Mouse (Mus musculus) MEL (cell line): ENCODE results near the gene Ildr1. TPM values are rescaled to one million over a fixed set of nuclear protein-coding genes. Genes with fewer than 3 reads are reported as not detected.

Experiments used
- DNase-seq: peaks from one replicate; pipeline ENCODE4 v3.0.0; 2011; ENCODE audit warnings: low read depth, low spot score
- H3K27ac ChIP-seq: 2 replicates; pipeline ENCODE4 v1.5.1; 2012; ENCODE audit warnings: low read depth, mild to moderate bottlenecking, control low read depth, low read length, moderate library complexity; ENCODE audit not compliant: control insufficient read depth
- H3K27me3 ChIP-seq, 2 experiments: fragments of 150-350 bp in 1 of 2; sonication (generic) in 1 of 2; 2 replicates each; pipeline ENCODE4 v1.6.1; 2012; ENCODE audit warnings: low read length in 2 of 2, mild to moderate bottlenecking in 2 of 2, improper control_type of control experiment in 1 of 2, moderate library complexity in 1 of 2; ENCODE audit not compliant: insufficient read depth in 2 of 2, control insufficient read depth in 1 of 2
- H3K36me3 ChIP-seq, 2 experiments: 2 replicates each; pipeline ENCODE4 v1.6.1; 2012 to 2014; ENCODE audit warnings: low read length in 2 of 2, improper control_type of control experiment in 1 of 2, inconsistent platforms in 1 of 2, mild to moderate bottlenecking in 1 of 2; ENCODE audit not compliant: insufficient read depth in 2 of 2, control insufficient read depth in 1 of 2
- H3K4me1 ChIP-seq, 2 experiments: fragments of 150-350 bp in 1 of 2; sonication (generic) in 1 of 2; 2 replicates each; pipeline ENCODE4 v1.6.1; 2012; ENCODE audit warnings: low read length in 2 of 2, improper control_type of control experiment in 1 of 2, mild to moderate bottlenecking in 1 of 2; ENCODE audit not compliant: insufficient read depth in 2 of 2, control insufficient read depth in 1 of 2
- H3K4me3 ChIP-seq, 2 experiments: fragments of 150-350 bp in 1 of 2; sonication (generic) in 1 of 2; 2 replicates each; pipeline ENCODE4 v1.5.1; 2012; ENCODE audit warnings: low read depth in 2 of 2, low read length in 2 of 2, mild to moderate bottlenecking in 2 of 2, moderate library complexity in 2 of 2, control low read depth in 1 of 2, improper control_type of control experiment in 1 of 2; ENCODE audit not compliant: control insufficient read depth in 1 of 2, insufficient read depth in 1 of 2
- H3K79me2 ChIP-seq: 2 replicates; pipeline ENCODE4 v1.6.1; 2012; ENCODE audit warnings: mild to moderate bottlenecking, low read length, moderate library complexity; ENCODE audit not compliant: control insufficient read depth, poor library complexity, insufficient read depth
- H3K9ac ChIP-seq: 2 replicates; pipeline ENCODE4 v1.6.1; 2012; ENCODE audit warnings: low read depth, mild to moderate bottlenecking, control low read depth, low read length, moderate library complexity; ENCODE audit not compliant: control insufficient read depth, poor library complexity, severe bottlenecking
- H3K9me3 ChIP-seq: fragments of 150-350 bp; sonication (generic); replicated peaks from 2 replicates; pipeline ENCODE4 v1.6.1; 2012; ENCODE audit warnings: mild to moderate bottlenecking, low read length, improper control_type of control experiment, moderate library complexity; ENCODE audit not compliant: insufficient read depth
- CHD2 ChIP-seq: IDR thresholded peaks from 2 replicates; pipeline ENCODE4 v1.6.1; 2011; ENCODE audit warnings: low read length, improper control_type of control experiment
- CTCF ChIP-seq, 3 experiments: IDR thresholded peaks in 2 of 3; conservative IDR thresholded peaks in 1 of 3; 2 replicates each; pipeline ENCODE4 v1.5.1; 2011 to 2012; ENCODE audit warnings: low read length in 3 of 3, low read depth in 2 of 3, mild to moderate bottlenecking in 2 of 3, improper control_type of control experiment in 1 of 3, inconsistent platforms in 1 of 3, mixed read lengths in 1 of 3, moderate library complexity in 1 of 3; ENCODE audit not compliant: control insufficient read depth in 1 of 3, insufficient read depth in 1 of 3, poor library complexity in 1 of 3, severe bottlenecking in 1 of 3
- ETS1 ChIP-seq: IDR thresholded peaks from 2 replicates; pipeline ENCODE4 v1.6.1; 2012; ENCODE audit warnings: low read depth, mild to moderate bottlenecking, inconsistent platforms, low read length, improper control_type of control experiment, moderate library complexity
- GABPA ChIP-seq: IDR thresholded peaks from 2 replicates; pipeline ENCODE4 v1.6.1; 2012; ENCODE audit warnings: low read depth, mild to moderate bottlenecking, inconsistent platforms, low read length, improper control_type of control experiment, moderate library complexity
- GATA1 ChIP-seq: IDR thresholded peaks from 2 replicates; pipeline ENCODE4 v1.6.1; 2011; ENCODE audit warnings: low read depth, low read length, improper control_type of control experiment
- HCFC1 ChIP-seq: IDR thresholded peaks from 2 replicates; pipeline ENCODE4 v1.6.1; 2012; ENCODE audit warnings: low read depth, mild to moderate bottlenecking, inconsistent platforms, low read length, improper control_type of control experiment, moderate library complexity
- JUND ChIP-seq: IDR thresholded peaks from 2 replicates; pipeline ENCODE4 v1.6.1; 2011; ENCODE audit warnings: low read depth, mild to moderate bottlenecking, improper control_type of control experiment, low read length
- KAT2A ChIP-seq: conservative IDR thresholded peaks from 2 replicates; pipeline ENCODE4 v1.6.1; 2012; ENCODE audit warnings: low read depth, low read length, improper control_type of control experiment, inconsistent platforms
- MAFK ChIP-seq: IDR thresholded peaks from 2 replicates; pipeline ENCODE4 v1.6.1; 2011; ENCODE audit warnings: low read depth, mild to moderate bottlenecking, low read length, improper control_type of control experiment, borderline replicate concordance
- MAZ ChIP-seq: IDR thresholded peaks from 2 replicates; pipeline ENCODE4 v1.6.1; 2012; ENCODE audit warnings: low read depth, mild to moderate bottlenecking, inconsistent platforms, low read length, improper control_type of control experiment
- MEF2A ChIP-seq: IDR thresholded peaks from 2 replicates; pipeline ENCODE4 v1.6.1; 2014; ENCODE audit warnings: low read depth, mild to moderate bottlenecking, inconsistent platforms, low read length, improper control_type of control experiment; ENCODE audit not compliant: poor library complexity, insufficient replicate concordance, severe bottlenecking; ENCODE audit errors: extremely low read depth
- MYB ChIP-seq: IDR thresholded peaks from 2 replicates; pipeline ENCODE4 v1.6.1; 2011; ENCODE audit warnings: mild to moderate bottlenecking, low read depth, low read length, improper control_type of control experiment
- MYC ChIP-seq: IDR thresholded peaks from 2 replicates; pipeline ENCODE4 v1.6.1; 2011; ENCODE audit warnings: low read depth, mild to moderate bottlenecking, low read length, improper control_type of control experiment, moderate library complexity
- NELFE ChIP-seq: IDR thresholded peaks from 2 replicates; pipeline ENCODE4 v1.6.1; 2011; ENCODE audit warnings: low read depth, low read length, improper control_type of control experiment
- RAD21 ChIP-seq: IDR thresholded peaks from 2 replicates; pipeline ENCODE4 v1.6.1; 2011; ENCODE audit warnings: mild to moderate bottlenecking, low read depth, low read length, improper control_type of control experiment
- RCOR1 ChIP-seq: IDR thresholded peaks from 2 replicates; pipeline ENCODE4 v1.6.1; 2012; ENCODE audit warnings: low read depth, mild to moderate bottlenecking, inconsistent platforms, low read length, improper control_type of control experiment
- SMC3 ChIP-seq: IDR thresholded peaks from 2 replicates; pipeline ENCODE4 v1.6.1; 2011; ENCODE audit warnings: low read depth, low read length, improper control_type of control experiment
- TAL1 ChIP-seq: IDR thresholded peaks from 2 replicates; pipeline ENCODE4 v1.6.1; 2012; ENCODE audit warnings: mild to moderate bottlenecking, inconsistent platforms, low read length, moderate library complexity, mixed read lengths
- TBP ChIP-seq: IDR thresholded peaks from 2 replicates; pipeline ENCODE4 v1.8.0; 2011; ENCODE audit warnings: low read depth, low read length, improper control_type of control experiment
- USF2 ChIP-seq, 2 experiments: IDR thresholded peaks; 2 replicates each; pipeline ENCODE4 v1.6.1; 2011 to 2012; ENCODE audit warnings: improper control_type of control experiment in 2 of 2, low read length in 2 of 2, borderline replicate concordance in 1 of 2, inconsistent platforms in 1 of 2, low read depth in 1 of 2, mild to moderate bottlenecking in 1 of 2; ENCODE audit not compliant: insufficient read depth in 1 of 2
- ZMIZ1 ChIP-seq: IDR thresholded peaks from 2 replicates; pipeline ENCODE4 v1.6.1; 2012; ENCODE audit warnings: low read depth, mild to moderate bottlenecking, inconsistent platforms, low read length, improper control_type of control experiment, moderate library complexity
- ZNF384 ChIP-seq: IDR thresholded peaks from 2 replicates; pipeline ENCODE4 v1.6.1; 2012; ENCODE audit warnings: low read depth, mild to moderate bottlenecking, inconsistent platforms, low read length, improper control_type of control experiment
- polyA plus RNA-seq, 2 experiments: library from polyadenylated mRNA; stranded (reverse) in 1 of 2; unstranded in 1 of 2; fragments of >175 nt in 1 of 2; fragments of >200 nt in 1 of 2; gene quantifications; 2 replicates each; pipeline versions ENCODE4 v1.2.1 to v1.2.4; 2012; ENCODE audit warnings: low replicate concordance in 2 of 2, low read depth in 1 of 2; ENCODE audit not compliant: insufficient read length in 2 of 2, insufficient read depth in 1 of 2, missing spikeins in 1 of 2
- total RNA-seq: library from RNA; depleted of rRNA; stranded (reverse); fragments of 300-350 nt; gene quantifications from 2 replicates; pipeline ENCODE4 v1.2.3, GENCODE M21; 2012

Ildr1 gene
- total and polyA plus RNA-seq, 3 experiments, result not detected

- no peaks in the 10 kb centered on the region for H3K9me3 ChIP-seq
- TF ChIP-seq ZNF384 (no peak), GATA1 (no peak), RCOR1 (no peak), CHD2 (no peak), GABPA (no peak), ETS1 (no peak), JUND (no peak), USF2 (IDR thresholded peaks at IDR 0.05; ENCODE audit: borderline replicate concordance in 1 of 2, insufficient read depth in 1 of 2, low read depth in 1 of 2, low read length in 2 of 2) (no peak), NELFE (no peak), HCFC1 (no peak), MYC (no peak)
- H3K27ac ChIP-seq, result no peak overlapping the region
- H3K27me3 ChIP-seq, result no peaks in the 10 kb centered on the region; a peak in 3 of 4 replicates
- no peaks in the 10 kb centered on the region for H3K36me3 ChIP-seq
- H3K9ac ChIP-seq, result no peak overlapping the region
- no peak overlapping the region for H3K4me3 ChIP-seq
- H3K79me2 ChIP-seq, result no peaks in the 10 kb centered on the region
- no peaks in the 10 kb centered on the region for H3K4me1 ChIP-seq
- no peak for DNase-seq
Measured at GRCm38 (mm10) chr16:36743580-36743979, 49.8 kb downstream of the Ildr1 start.

- Histone ChIP-seq H3K27ac (no peak overlapping the region), H3K4me3 (no peak overlapping the region)
- TF ChIP-seq MEF2A (no peak), NELFE (no peak), CTCF (IDR thresholded peaks at IDR 0.05 in 2 of 3, conservative IDR thresholded peaks at IDR 0.05 in 1 of 3; ENCODE audit: control insufficient read depth in 1 of 3, insufficient read depth in 1 of 3, low read depth in 2 of 3, low read length in 3 of 3, poor library complexity in 1 of 3, severe bottlenecking in 1 of 3) (no peak), MYB (no peak), RAD21 (no peak), MAFK (no peak), TBP (no peak), TAL1 (no peak), JUND (no peak), KAT2A (no peak), MAZ (no peak), SMC3 (no peak), ETS1 (no peak), GATA1 (no peak), ZNF384 (no peak), ZMIZ1 (no peak)
- TF ChIP-seq, all 39 proteins: peak for 0
- Histone ChIP-seq H3K36me3 (no peaks in the 10 kb centered on the region), H3K4me1 (no peaks in the 10 kb centered on the region), H3K79me2 (no peaks in the 10 kb centered on the region), H3K9ac (no peak overlapping the region), H3K9me3 (no peaks in the 10 kb centered on the region), H3K27me3 (peaks cover 0 to 2% of the 10 kb centered on the region in 2 experiments; a peak in 2 of 4 replicates)
- DNase-seq, result no peak
Measured at GRCm38 (mm10) chr16:36747068-36747467, 53.3 kb downstream of the Ildr1 start.
